In genomic region chr11:87279461-87279860, GRCm38 (mm10) we compare ENCODE assay signal across 26 mouse cellular contexts.
DNase-seq lines count a peak whose midpoint lies in the region; ATAC-seq and TF ChIP-seq lines count a peak whose summit lies in the region.
"Had no signal": no experiment of that assay in that cellular context is flagged by ENCODE, and none has a peak within 500 bp of the region (broad histone marks: within the 10 kb centered on the region; RNA-seq: fewer than 3 reads in every experiment).

No protein-coding gene starts in this region.

- TF ChIP-seq POLR2A in MEL (IDR thresholded peaks at IDR 0.05; ENCODE audit: control insufficient read depth in 1 of 2, insufficient read depth in 1 of 2, low read depth in 1 of 2, low read length in 2 of 2, poor library complexity in 1 of 2): no peak

- H3K9ac ChIP-seq in MEL (ENCODE audit: control insufficient read depth, low read depth, low read length, poor library complexity, severe bottlenecking): no peak overlapping the region
- H3K9ac ChIP-seq in intestine, embryonic 15.5 days: no peak overlapping the region
- H3K9ac ChIP-seq: embryonic facial prominence, embryonic 12.5 days; embryonic facial prominence, embryonic 15.5 days; forebrain, postnatal 0 days; heart, embryonic 13.5 days; hindbrain, embryonic 14.5 days had no signal

- WGBS in intestine, embryonic 15.5 days: 54% methylated on average over 5 of the region's 5 CpGs

- no peak overlapping the region for H3K4me2 ChIP-seq in intestine, embryonic 15.5 days (replicated peaks)
- H3K4me2 ChIP-seq: embryonic facial prominence, embryonic 12.5 days; embryonic facial prominence, embryonic 15.5 days; heart, embryonic 13.5 days; hindbrain, embryonic 14.5 days had no signal

- peaks cover 15 to 50% of the 10 kb centered on the region in 2 experiments for H3K4me1 ChIP-seq in MEL (ENCODE audit: control insufficient read depth in 1 of 2, insufficient read depth in 2 of 2, low read length in 2 of 2)
- H3K4me1 ChIP-seq in intestine, embryonic 15.5 days (replicated peaks): peaks cover 8% of the 10 kb centered on the region; the same call in 1 of the 2 replicates

- in situ Hi-C loops in Patski (cut with MboI; ENCODE audit: low pct_unique_long_range_greater_than_20kb): no loop called here

- no peak for ATAC-seq in Patski
- ATAC-seq in intestine, embryonic 15.5 days: no peak
- ATAC-seq: CD4-positive, CD25-positive, alpha-beta regulatory T cell, adult 4 months; forebrain, embryonic 14.5 days; hindbrain, postnatal 0 days; inflammation-experienced regulatory T-cells, adult 6 months had no signal

- POLR2A ChIA-PET in Patski (lab: Charles Lee): no interaction called here

- no peaks in the 10 kb centered on the region for H3K27me3 ChIP-seq in MEL (ENCODE audit: control insufficient read depth in 1 of 2, insufficient read depth in 2 of 2, low read length in 2 of 2)
- H3K27me3 ChIP-seq in Patski: peaks cover 19% of the 10 kb centered on the region
- H3K27me3 ChIP-seq in intestine, embryonic 15.5 days (replicated peaks): no peaks in the 10 kb centered on the region
- H3K27me3 ChIP-seq: embryonic facial prominence, embryonic 12.5 days; embryonic facial prominence, embryonic 15.5 days; heart, embryonic 13.5 days had no signal

- no peak overlapping the region for H3K4me3 ChIP-seq in layer of hippocampus, adult 2 months
- H3K4me3 ChIP-seq in MEL (ENCODE audit: control insufficient read depth in 1 of 2, insufficient read depth in 1 of 2, low read depth in 2 of 2, low read length in 2 of 2): no peak overlapping the region
- no peak overlapping the region for H3K4me3 ChIP-seq in intestine, embryonic 15.5 days (replicated peaks)
- H3K4me3 ChIP-seq: embryonic facial prominence, embryonic 12.5 days; embryonic facial prominence, embryonic 15.5 days; gastrocnemius, adult 2 months; heart, embryonic 10.5 days; heart, embryonic 13.5 days had no signal

- no peak for TF ChIP-seq RAD21 in MEL (IDR thresholded peaks at IDR 0.05; ENCODE audit: low read depth, low read length)

- peak overlapping the region; percentile 39; the same call in 1 of the 2 replicates for H3K27ac ChIP-seq in layer of hippocampus, adult 2 months
- no peak overlapping the region for H3K27ac ChIP-seq in MEL (ENCODE audit: control insufficient read depth, low read depth, low read length)
- H3K27ac ChIP-seq in intestine, embryonic 15.5 days: no peak overlapping the region
- H3K27ac ChIP-seq: embryonic facial prominence, embryonic 12.5 days; embryonic facial prominence, embryonic 15.5 days; gastrocnemius, adult 2 months; heart, embryonic 10.5 days; heart, embryonic 13.5 days; hindbrain, postnatal 0 days had no signal

- H3K79me2 ChIP-seq in MEL (ENCODE audit: control insufficient read depth, insufficient read depth, low read length, poor library complexity): no peaks in the 10 kb centered on the region

- H3K36me3 ChIP-seq in MEL (ENCODE audit: control insufficient read depth in 1 of 2, insufficient read depth in 2 of 2, low read length in 2 of 2): peaks cover 0 to 48% of the 10 kb centered on the region in 2 experiments; a peak in 2 of 4 replicates
- no peaks in the 10 kb centered on the region for H3K36me3 ChIP-seq in intestine, embryonic 15.5 days
- H3K36me3 ChIP-seq: embryonic facial prominence, embryonic 12.5 days; embryonic facial prominence, embryonic 15.5 days; heart, embryonic 10.5 days; heart, embryonic 13.5 days had no signal

- TF ChIP-seq CTCF in layer of hippocampus, adult 2 months (conservative IDR thresholded peaks at IDR 0.05): peak; percentile 22
- TF ChIP-seq CTCF in MEL (IDR thresholded peaks at IDR 0.05 in 2 of 3, conservative IDR thresholded peaks at IDR 0.05 in 1 of 3; ENCODE audit: control insufficient read depth in 1 of 3, insufficient read depth in 1 of 3, low read depth in 2 of 3, low read length in 3 of 3, poor library complexity in 1 of 3, severe bottlenecking in 1 of 3) (no peak; a peak in 1 of 6 replicates), Patski (IDR thresholded peaks at IDR 0.05) (no peak)

- no peak for TF ChIP-seq EP300 in MEL (IDR thresholded peaks at IDR 0.05; ENCODE audit: low read depth in 1 of 2, low read length in 2 of 2)

- H3K9me3 ChIP-seq in MEL (replicated peaks; ENCODE audit: insufficient read depth, low read length): no peaks in the 10 kb centered on the region
- no peaks in the 10 kb centered on the region for H3K9me3 ChIP-seq in intestine, embryonic 15.5 days
- H3K9me3 ChIP-seq: embryonic facial prominence, embryonic 12.5 days; embryonic facial prominence, embryonic 15.5 days; heart, embryonic 10.5 days; heart, embryonic 13.5 days had no signal

- CTCF ChIA-PET in Patski (lab: Charles Lee): no interaction called here

- DNase-seq in heart, adult 11 months: peak; percentile 72
- no peak for DNase-seq in heart, adult 9 months (ENCODE audit: low spot score in 2 of 2)
- DNase-seq in layer of hippocampus, adult 2 months (ENCODE audit: low spot score in 2 of 2): no peak
- no peak for DNase-seq in layer of hippocampus, postnatal 14 days (ENCODE audit: low spot score in 2 of 2)
- DNase-seq in MEL (ENCODE audit: low read depth, low spot score) (peak; percentile 70), Patski (ENCODE audit: low read depth, low spot score) (peak; percentile 17)
- DNase-seq: cerebellum, adult 11 months; cerebellum, adult 2 months; cerebellum, adult 9-11 months; cerebellum, postnatal 25 days; forebrain, postnatal 0 days; gastrocnemius, adult 2 months; gastrocnemius, postnatal 14 days; heart, adult 18-20 months; heart, postnatal 14 days; heart, postnatal 4 days had no signal

TF ChIP-seq in MEL, 35 proteins besides CTCF, POLR2A, EP300 and RAD21:
- TF ChIP-seq POLR2AphosphoS5 (IDR thresholded peaks at IDR 0.05; ENCODE audit: borderline replicate concordance, low read depth, low read length) (no peak), MYB (IDR thresholded peaks at IDR 0.05; ENCODE audit: low read depth, low read length) (no peak), GATA1 (IDR thresholded peaks at IDR 0.05; ENCODE audit: low read depth, low read length) (no peak; the same call in 1 of the 2 replicates), CHD2 (IDR thresholded peaks at IDR 0.05; ENCODE audit: low read length) (no peak), TBP (IDR thresholded peaks at IDR 0.05; ENCODE audit: low read depth, low read length) (peak; percentile 75), MYC (IDR thresholded peaks at IDR 0.05; ENCODE audit: low read depth, low read length) (no peak), TAL1 (IDR thresholded peaks at IDR 0.05; ENCODE audit: low read length) (no peak), USF1 (IDR thresholded peaks at IDR 0.05; ENCODE audit: low read depth, low read length) (no peak), MAZ (IDR thresholded peaks at IDR 0.05; ENCODE audit: low read depth, low read length) (no peak), MEF2A (IDR thresholded peaks at IDR 0.05; ENCODE audit: extremely low read depth, insufficient replicate concordance, low read depth, low read length, poor library complexity, severe bottlenecking) (no peak), HCFC1 (IDR thresholded peaks at IDR 0.05; ENCODE audit: low read depth, low read length) (no peak), ETS1 (IDR thresholded peaks at IDR 0.05; ENCODE audit: low read depth, low read length) (0 out of 2 replicates have a peak, but pooled peaks have one; percentile 28), ZNF384 (IDR thresholded peaks at IDR 0.05; ENCODE audit: low read depth, low read length) (no peak), UBTF (IDR thresholded peaks at IDR 0.05; ENCODE audit: borderline replicate concordance, insufficient read depth, low read depth, low read length) (no peak), NRF1 (IDR thresholded peaks at IDR 0.05; ENCODE audit: insufficient read depth, low read depth, low read length, poor library complexity, severe bottlenecking) (no peak), MAFK (IDR thresholded peaks at IDR 0.05; ENCODE audit: borderline replicate concordance, low read depth, low read length) (no peak), GABPA (IDR thresholded peaks at IDR 0.05; ENCODE audit: low read depth, low read length) (no peak), BHLHE40 (IDR thresholded peaks at IDR 0.05; ENCODE audit: borderline replicate concordance, low read depth, low read length) (no peak), MAX (IDR thresholded peaks at IDR 0.05; ENCODE audit: low read length) (no peak), ELF1 (IDR thresholded peaks at IDR 0.05; ENCODE audit: low read depth, low read length) (no peak), TCF12 (IDR thresholded peaks at IDR 0.05; ENCODE audit: low read depth, low read length) (no peak), RCOR1 (IDR thresholded peaks at IDR 0.05; ENCODE audit: low read depth, low read length) (peak; percentile 66), SIN3A (IDR thresholded peaks at IDR 0.05; ENCODE audit: low read length) (no peak)

Comparison
In these comparisons a context has a peak if more than half of its experiments do, and no peak if none do; other contexts are left out.
1. DNase-seq: peak in heart, adult 11 months (single experiment), MEL (single experiment) and Patski (single experiment); none in heart, adult 9 months (0 of 2), layer of hippocampus, adult 2 months (0 of 2) and layer of hippocampus, postnatal 14 days (0 of 2).